Mouse (Mus musculus): ENCODE data around the gene Ccdc155.
"Not testable (repeated sequence)": the region's sequence is repeated elsewhere in the genome, so short reads cannot be mapped to it uniquely, and the experiment has no call there.

The Ccdc155 gene

GRCm38 (mm10) chr7:45163735-45164490, 40.8 kb downstream of the Ccdc155 start, which contains the start of gene Slc17a7:
TSS of gene Slc17a7 (plus strand) at chr7:45163949.
- DNase-seq (ENCODE audit: low spot score in 2 of 2), result no peak

GRCm38 (mm10) chr7:45162996-45163615, 41.6 kb downstream of the Ccdc155 start:
- DNase-seq (ENCODE audit: low spot score in 2 of 2), result no peak

GRCm38 (mm10) chr7:45162551-45162950, 42.1 kb downstream of the Ccdc155 start:
- no peak for DNase-seq (ENCODE audit: low spot score in 2 of 2)

- DNase-seq (ENCODE audit: low spot score in 2 of 2), result peak; percentile 91 to 97
Observed at GRCm38 (mm10) chr7:45161612-45162473, 42.8 kb downstream of the Ccdc155 start.

- no peak for DNase-seq (ENCODE audit: low spot score in 2 of 2)
Observed at GRCm38 (mm10) chr7:45160866-45161265, 43.8 kb downstream of the Ccdc155 start.

- no peak for DNase-seq (ENCODE audit: low spot score in 2 of 2)
Observed at GRCm38 (mm10) chr7:45160316-45160800, 44.3 kb downstream of the Ccdc155 start.

GRCm38 (mm10) chr7:45158991-45159390, 45.7 kb downstream of the Ccdc155 start:
- DNase-seq (ENCODE audit: low spot score in 2 of 2), result no peak

GRCm38 (mm10) chr7:45157459-45157858, 47.2 kb downstream of the Ccdc155 start:
- no peak for DNase-seq (ENCODE audit: low spot score in 2 of 2)

GRCm38 (mm10) chr7:45156206-45156605, 48.5 kb downstream of the Ccdc155 start:
- no peak for DNase-seq (ENCODE audit: low spot score in 2 of 2)

- no peak for DNase-seq (ENCODE audit: low spot score in 2 of 2)
Observed at GRCm38 (mm10) chr7:45155590-45155989, 49.1 kb downstream of the Ccdc155 start.

GRCm38 (mm10) chr7:45154993-45155514, 49.6 kb downstream of the Ccdc155 start:
- peak in 1 of 2 experiments; percentile 68 for DNase-seq (ENCODE audit: low spot score in 2 of 2)

GRCm38 (mm10) chr7:45154096-45154992, 50.3 kb downstream of the Ccdc155 start, which contains the start of the genes Pih1d1 and Aldh16a1:
TSS of gene Pih1d1 (plus strand) at chr7:45154303.
TSS of gene Aldh16a1 (minus strand) at chr7:45154584.
- peak; percentile 92 to 98 for DNase-seq (ENCODE audit: low spot score in 2 of 2)

- no peak for DNase-seq (ENCODE audit: low spot score in 2 of 2)
Observed at GRCm38 (mm10) chr7:45153586-45153985, 51.1 kb downstream of the Ccdc155 start.

- not testable (repeated sequence) for DNase-seq (ENCODE audit: low spot score in 2 of 2)
Observed at GRCm38 (mm10) chr7:45153052-45153451, 51.6 kb downstream of the Ccdc155 start.

- DNase-seq (ENCODE audit: low spot score in 2 of 2), result no peak
Observed at GRCm38 (mm10) chr7:45151303-45151702, 53.4 kb downstream of the Ccdc155 start.

GRCm38 (mm10) chr7:45150321-45150720, 54.4 kb downstream of the Ccdc155 start:
- DNase-seq (ENCODE audit: low spot score in 2 of 2), result no peak

GRCm38 (mm10) chr7:45149545-45149944, 55.1 kb downstream of the Ccdc155 start:
- DNase-seq (ENCODE audit: low spot score in 2 of 2), result no peak

- DNase-seq (ENCODE audit: low spot score in 2 of 2), result no peak
Observed at GRCm38 (mm10) chr7:45148534-45149098, 56.1 kb downstream of the Ccdc155 start.

- no peak for DNase-seq (ENCODE audit: low spot score in 2 of 2)
Observed at GRCm38 (mm10) chr7:45147899-45148298, 56.8 kb downstream of the Ccdc155 start.

- DNase-seq (ENCODE audit: low spot score in 2 of 2), result no peak
Observed at GRCm38 (mm10) chr7:45147267-45147666, 57.4 kb downstream of the Ccdc155 start.
